ENCODE assay signal across 23 mouse cellular contexts in genomic region chrX:71435542-71435941, GRCm38 (mm10).
"Had no signal": no experiment of that assay in that cellular context is flagged by ENCODE, and none has a peak within 500 bp of the region (broad histone marks: within the 10 kb centered on the region; RNA-seq: fewer than 3 reads in every experiment).

No protein-coding gene starts in this region.

- H3K27ac ChIP-seq: gastrocnemius, adult 2 months; heart, embryonic 10.5 days; hindbrain, embryonic 10.5 days; hindbrain, embryonic 12.5 days; hindbrain, embryonic 14.5 days; intestine, embryonic 15.5 days; layer of hippocampus, adult 2 months; left cerebral cortex, adult 2 months; limb, embryonic 10.5 days; limb, embryonic 12.5 days; liver, embryonic 13.5 days had no signal

- H3K36me3 ChIP-seq: hindbrain, embryonic 12.5 days; intestine, embryonic 15.5 days had no signal

- DNase-seq: gastrocnemius, adult 2 months; gastrocnemius, postnatal 10 days; gastrocnemius, postnatal 25 days; kidney, adult 18-20 months; kidney, adult 9 months; kidney, postnatal 10 days; kidney, postnatal 25 days; kidney, postnatal 4 days; liver; liver, embryonic 13.5 days had no signal

- H3K4me2 ChIP-seq: heart, embryonic 12.5 days; hindbrain, embryonic 12.5 days; hindbrain, embryonic 14.5 days; intestine, embryonic 15.5 days; limb, embryonic 12.5 days; liver, embryonic 11.5 days; liver, embryonic 13.5 days had no signal

- H3K9me3 ChIP-seq: heart, embryonic 10.5 days; heart, embryonic 12.5 days; hindbrain, embryonic 10.5 days; hindbrain, embryonic 12.5 days; intestine, embryonic 15.5 days; limb, embryonic 10.5 days; limb, embryonic 12.5 days; liver, embryonic 13.5 days had no signal

- ATAC-seq: inflammation-experienced regulatory T-cells, adult 6 months; intestine, embryonic 15.5 days; intestine, postnatal 0 days had no signal

- H3K4me1 ChIP-seq: heart, embryonic 10.5 days; heart, embryonic 12.5 days; hindbrain, embryonic 10.5 days; hindbrain, embryonic 12.5 days; intestine, embryonic 15.5 days; limb, embryonic 10.5 days; limb, embryonic 12.5 days had no signal

- H3K27me3 ChIP-seq: heart, embryonic 12.5 days; intestine, embryonic 15.5 days; limb, embryonic 12.5 days; liver, embryonic 13.5 days had no signal

- H3K4me3 ChIP-seq: gastrocnemius, adult 2 months; heart, embryonic 10.5 days; heart, embryonic 12.5 days; hindbrain, embryonic 10.5 days; hindbrain, embryonic 12.5 days; intestine, embryonic 15.5 days; layer of hippocampus, adult 2 months; left cerebral cortex, adult 2 months; limb, embryonic 10.5 days; limb, embryonic 12.5 days; liver, embryonic 13.5 days had no signal

- H3K9ac ChIP-seq: heart, embryonic 12.5 days; hindbrain, embryonic 12.5 days; hindbrain, embryonic 14.5 days; intestine, embryonic 15.5 days; limb, embryonic 12.5 days; liver, embryonic 13.5 days had no signal
